Mouse (Mus musculus): Measurements from ENCODE around the gene Arhgef2. TPM values are rescaled to one million over a fixed set of nuclear protein-coding genes. Genes with fewer than 3 reads are reported as not detected.
A peak's percentile ranks its signal among the peaks of the same experiment; 100 is the strongest.

Arhgef2 gene
- total and polyA plus RNA-seq, 2 experiments from 2014 or later = 57.1 to 93.4 TPM

DNA sequence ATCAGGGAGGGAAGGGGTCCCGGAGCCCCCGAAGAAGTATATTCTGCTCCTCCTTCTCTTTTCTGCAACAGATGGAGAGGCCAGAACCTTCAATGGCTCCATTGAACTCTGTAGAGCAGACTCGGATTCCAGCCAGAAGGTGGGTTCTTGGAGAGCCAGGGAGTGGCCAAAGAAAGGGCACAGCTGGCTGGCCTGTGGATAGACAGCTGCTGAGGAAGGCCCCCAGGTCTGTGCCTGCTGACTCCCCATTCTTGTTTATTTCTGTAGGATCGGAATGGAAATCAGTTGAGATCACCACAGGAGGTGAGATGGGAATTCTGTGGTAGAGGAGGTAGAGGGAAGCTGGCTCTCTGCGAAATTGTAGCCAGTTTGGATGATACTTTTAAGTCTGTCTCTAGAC lies 37.3 kb downstream of the Arhgef2 start:
- no peaks in the 10 kb centered on the region for H3K27me3 ChIP-seq (ENCODE audit: insufficient read depth, low read length)
- H3K27ac ChIP-seq = no peak overlapping the region
- H3K9ac ChIP-seq (replicated peaks; ENCODE audit: low read length) = no peak overlapping the region
- ATAC-seq (no peak), DNase-seq (ENCODE audit: low spot score) (no peak)
- H3K4me1 ChIP-seq (ENCODE audit: insufficient read depth, low read length) = no peaks in the 10 kb centered on the region
- no peak for TF ChIP-seq CTCF (IDR thresholded peaks at IDR 0.05; ENCODE audit: low read depth)
- WGBS = 72% methylated on average over 5 of the region's 5 CpGs
- no peak overlapping the region for H3K4me3 ChIP-seq (ENCODE audit: low read length)
- no peaks in the 10 kb centered on the region for H3K9me3 ChIP-seq (ENCODE audit: low read length)
- H3K36me3 ChIP-seq (ENCODE audit: insufficient read depth, low read length) = peaks cover 86% of the 10 kb centered on the region
- no peak overlapping the region for H3K4me2 ChIP-seq (ENCODE audit: low read depth, low read length)

DNA sequence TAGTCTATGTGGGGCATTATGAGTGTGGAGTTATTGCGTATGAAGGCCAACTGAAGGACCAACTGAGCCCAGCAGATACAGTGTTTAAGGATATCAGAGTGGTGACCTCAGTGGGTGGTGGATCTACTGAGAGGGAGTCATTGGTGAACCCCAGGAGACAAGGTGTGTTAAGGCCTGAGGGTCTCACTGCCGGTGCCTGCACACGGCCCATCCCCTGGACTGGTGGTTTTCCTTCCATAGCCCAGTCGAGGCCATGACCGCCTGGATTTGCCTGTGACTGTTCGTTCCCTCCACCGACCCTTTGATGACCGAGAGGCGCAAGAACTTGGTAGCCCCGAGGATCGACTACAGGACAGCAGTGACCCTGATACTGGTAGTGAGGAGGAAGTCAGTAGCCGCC lies 40.2 kb downstream of the Arhgef2 start:
- no peaks in the 10 kb centered on the region for H3K4me1 ChIP-seq (ENCODE audit: insufficient read depth, low read length)
- no peak overlapping the region for H3K9ac ChIP-seq (replicated peaks; ENCODE audit: low read length)
- no peak for DNase-seq (ENCODE audit: low spot score)
- H3K4me3 ChIP-seq (ENCODE audit: low read length) = no peak overlapping the region
- H3K27me3 ChIP-seq (ENCODE audit: insufficient read depth, low read length) = no peaks in the 10 kb centered on the region
- no peak overlapping the region for H3K27ac ChIP-seq
- WGBS = 94% methylated on average over 12 of the region's 12 CpGs
- H3K9me3 ChIP-seq (ENCODE audit: low read length) = no peaks in the 10 kb centered on the region
- H3K4me2 ChIP-seq (ENCODE audit: low read depth, low read length) = no peak overlapping the region
- no peak for TF ChIP-seq CTCF (IDR thresholded peaks at IDR 0.05; ENCODE audit: low read depth)
- ATAC-seq = no peak
- peaks cover 73% of the 10 kb centered on the region for H3K36me3 ChIP-seq (ENCODE audit: insufficient read depth, low read length)

GRCm38 (mm10) chr3:88646426-88646995 lies 40.7 kb downstream of the Arhgef2 start:
- no peak overlapping the region for H3K4me2 ChIP-seq (ENCODE audit: low read depth, low read length)
- no peak for TF ChIP-seq CTCF (IDR thresholded peaks at IDR 0.05; ENCODE audit: low read depth)
- WGBS = 82% methylated on average over 6 of the region's 6 CpGs
- no peaks in the 10 kb centered on the region for H3K9me3 ChIP-seq (ENCODE audit: low read length)
- no peak overlapping the region for H3K27ac ChIP-seq
- no peaks in the 10 kb centered on the region for H3K27me3 ChIP-seq (ENCODE audit: insufficient read depth, low read length)
- peaks cover 69% of the 10 kb centered on the region for H3K36me3 ChIP-seq (ENCODE audit: insufficient read depth, low read length)
- no peak overlapping the region for H3K9ac ChIP-seq (replicated peaks; ENCODE audit: low read length)
- DNase-seq (ENCODE audit: low spot score) (no peak), ATAC-seq (no peak)
- H3K4me3 ChIP-seq (ENCODE audit: low read length) = no peak overlapping the region
- no peaks in the 10 kb centered on the region for H3K4me1 ChIP-seq (ENCODE audit: insufficient read depth, low read length)

DNA sequence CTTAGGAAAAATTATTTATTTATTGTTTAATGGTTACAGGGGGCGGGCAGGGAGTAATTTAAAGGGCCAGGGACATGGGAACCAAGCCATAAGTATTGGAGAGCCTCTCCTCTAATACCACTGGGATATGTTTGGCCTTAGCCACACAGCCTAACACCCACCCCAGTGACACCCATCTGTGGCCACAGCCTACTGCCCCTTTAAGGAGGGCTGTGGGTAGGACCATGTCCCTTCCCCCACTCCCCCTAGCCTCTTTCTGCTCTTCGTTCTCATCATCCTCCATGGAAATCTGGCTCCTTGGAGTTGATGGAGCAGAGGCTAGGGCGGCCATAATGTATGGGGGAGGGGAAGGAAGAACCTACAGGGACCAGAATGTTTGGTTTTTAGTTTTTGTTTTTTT lies 41.3 kb downstream of the Arhgef2 start:
- Histone ChIP-seq H3K4me3 (ENCODE audit: low read length) (no peak overlapping the region), H3K9me3 (ENCODE audit: low read length) (no peaks in the 10 kb centered on the region), H3K4me2 (ENCODE audit: low read depth, low read length) (no peak overlapping the region), H3K27me3 (ENCODE audit: insufficient read depth, low read length) (no peaks in the 10 kb centered on the region), H3K36me3 (ENCODE audit: insufficient read depth, low read length) (peaks cover 63% of the 10 kb centered on the region), H3K9ac (replicated peaks; ENCODE audit: low read length) (no peak overlapping the region), H3K4me1 (ENCODE audit: insufficient read depth, low read length) (no peaks in the 10 kb centered on the region), H3K27ac (no peak overlapping the region)
- 88% methylated on average over 3 of the region's 3 CpGs for WGBS
- no peak for TF ChIP-seq CTCF (IDR thresholded peaks at IDR 0.05; ENCODE audit: low read depth)
- no peak for DNase-seq (ENCODE audit: low spot score)
- no peak for ATAC-seq

- no peak overlapping the region for H3K27ac ChIP-seq
- ATAC-seq = no peak; the same call in 1 of the 2 replicates
- no peak for TF ChIP-seq CTCF (IDR thresholded peaks at IDR 0.05; ENCODE audit: low read depth)
These were observed 42.1 kb downstream of the Arhgef2 start for GRCm38 (mm10) chr3:88647779-88648413.

GRCm38 (mm10) chr3:88648452-88649168 lies 42.8 kb downstream of the Arhgef2 start:
- DNase-seq (ENCODE audit: low spot score) (no peak), ATAC-seq (no peak)
- no peak overlapping the region for H3K4me2 ChIP-seq (ENCODE audit: low read depth, low read length)
- H3K4me3 ChIP-seq (ENCODE audit: low read length) = no peak overlapping the region
- H3K27me3 ChIP-seq (ENCODE audit: insufficient read depth, low read length) = no peaks in the 10 kb centered on the region
- no peaks in the 10 kb centered on the region for H3K4me1 ChIP-seq (ENCODE audit: insufficient read depth, low read length)
- peaks cover 48% of the 10 kb centered on the region for H3K36me3 ChIP-seq (ENCODE audit: insufficient read depth, low read length)
- 83% methylated on average over 12 of the region's 12 CpGs for WGBS
- no peak overlapping the region for H3K27ac ChIP-seq
- no peak for TF ChIP-seq CTCF (IDR thresholded peaks at IDR 0.05; ENCODE audit: low read depth)
- H3K9ac ChIP-seq (replicated peaks; ENCODE audit: low read length) = no peak overlapping the region
- H3K9me3 ChIP-seq (ENCODE audit: low read length) = no peaks in the 10 kb centered on the region

More at GRCm38 (mm10) chr3:88647779-88648413, 42.1 kb downstream of the Arhgef2 start:
- Histone ChIP-seq H3K9ac (replicated peaks; ENCODE audit: low read length) (no peak overlapping the region), H3K27me3 (ENCODE audit: insufficient read depth, low read length) (no peaks in the 10 kb centered on the region), H3K9me3 (ENCODE audit: low read length) (no peaks in the 10 kb centered on the region), H3K4me3 (ENCODE audit: low read length) (no peak overlapping the region), H3K36me3 (ENCODE audit: insufficient read depth, low read length) (peaks cover 55% of the 10 kb centered on the region), H3K4me1 (ENCODE audit: insufficient read depth, low read length) (no peaks in the 10 kb centered on the region), H3K4me2 (ENCODE audit: low read depth, low read length) (no peak overlapping the region)
- peak; percentile 21 for DNase-seq (ENCODE audit: low spot score)
- WGBS = 85% methylated on average over 14 of the region's 14 CpGs
